Mouse (Mus musculus) cerebellum, postnatal 10 days (tissue): Measurements from ENCODE around the gene Map2.

Experiments used
- DNase-seq, 2 experiments: peaks; one replicate each; pipeline ENCODE4 v3.0.0; 2021; ENCODE audit warnings: mixed read lengths in 2 of 2

The Map2 gene

DNA sequence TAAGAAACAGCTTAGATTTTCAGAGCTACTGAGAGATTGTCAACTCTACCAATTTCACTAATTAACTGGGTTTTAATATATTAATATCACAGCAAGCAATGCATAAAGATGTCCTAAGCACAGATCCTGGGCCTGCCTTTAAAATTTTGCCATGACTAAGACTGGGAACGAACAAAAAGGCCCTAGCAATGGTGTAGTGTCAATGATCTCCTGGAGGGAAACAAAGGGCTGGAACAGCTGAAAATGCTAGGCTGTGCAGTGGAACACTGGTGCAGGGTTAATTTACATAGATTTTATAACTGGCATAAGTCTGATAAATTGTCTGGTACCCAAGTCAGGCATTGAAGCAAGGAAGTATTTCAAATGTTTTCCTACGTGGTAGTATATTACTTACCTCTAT lies 220.8 kb downstream of the Map2 start:
- no peak for DNase-seq

DNA sequence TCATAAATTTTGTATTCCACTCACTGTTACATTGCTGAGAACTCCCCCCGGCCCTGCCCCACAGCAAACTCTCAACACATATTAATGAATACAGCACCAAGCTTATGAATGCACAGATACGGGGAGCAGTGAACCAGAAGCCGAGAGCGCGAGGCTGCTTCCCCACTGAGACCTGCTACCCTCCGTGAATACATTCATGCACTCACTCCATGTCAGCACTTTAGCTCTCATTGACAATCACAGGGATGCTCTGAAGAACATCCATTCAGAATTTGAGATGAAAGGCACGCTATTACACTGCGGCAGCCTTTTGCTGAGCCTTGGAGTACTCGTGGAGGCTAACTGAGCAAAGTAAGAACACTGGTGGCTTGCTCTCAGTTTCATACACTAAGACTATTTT lies 226.8 kb downstream of the Map2 start:
- DNase-seq: no peak

DNA sequence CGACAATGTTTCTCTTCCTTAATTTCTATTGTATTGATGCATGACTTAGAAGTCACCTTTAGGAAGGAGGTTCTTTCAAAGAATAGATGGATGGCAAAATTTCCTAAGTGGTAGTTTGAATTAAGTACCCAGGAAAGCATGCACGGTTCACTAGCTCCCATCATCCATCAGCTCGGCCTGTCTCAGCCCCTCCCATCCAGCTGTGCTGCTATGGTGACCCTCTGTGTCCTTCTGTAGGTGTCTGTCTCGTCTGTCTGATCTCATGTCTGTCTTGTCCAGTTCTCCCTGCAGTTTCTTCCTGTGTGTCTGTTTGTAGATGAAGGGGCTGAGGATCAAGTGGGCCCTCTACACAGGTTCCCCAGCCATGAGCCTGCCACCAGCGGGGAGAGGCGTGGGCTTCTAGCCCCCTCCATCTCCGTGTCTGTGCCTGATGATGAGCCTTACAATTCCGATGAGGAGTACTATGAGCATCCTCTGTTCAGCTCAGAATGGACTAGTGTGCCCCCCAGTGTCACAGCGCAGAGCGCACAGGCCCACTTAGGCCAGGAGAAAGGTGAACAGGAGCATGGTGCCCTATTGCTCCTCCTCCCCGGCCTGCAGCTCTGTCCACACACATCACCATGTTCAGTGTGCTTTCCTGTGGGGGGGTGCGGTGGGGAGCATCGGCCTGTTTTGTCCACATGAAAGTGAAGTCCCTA lies 232.3 kb downstream of the Map2 start:
- DNase-seq: peak; percentile 64 to 67

DNA sequence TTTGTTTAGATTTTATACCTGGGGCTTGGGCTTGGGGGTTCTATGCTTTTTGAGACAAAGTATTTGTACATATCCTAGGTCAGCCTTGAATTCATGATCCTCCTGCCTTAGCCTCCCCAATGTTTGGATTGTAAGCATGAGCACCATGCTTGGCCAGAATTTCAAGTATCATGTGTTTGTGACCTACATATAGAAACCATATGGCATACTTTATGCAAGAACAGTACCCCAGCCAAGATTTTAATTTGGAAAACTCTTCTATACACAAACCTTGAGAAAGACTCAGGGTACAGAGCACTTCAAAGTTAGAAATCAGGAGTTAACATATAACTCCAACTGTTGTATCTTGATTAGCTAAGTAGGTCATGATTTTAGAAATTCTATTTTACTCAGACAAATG lies 243.3 kb downstream of the Map2 start:
- no peak for DNase-seq

DNA sequence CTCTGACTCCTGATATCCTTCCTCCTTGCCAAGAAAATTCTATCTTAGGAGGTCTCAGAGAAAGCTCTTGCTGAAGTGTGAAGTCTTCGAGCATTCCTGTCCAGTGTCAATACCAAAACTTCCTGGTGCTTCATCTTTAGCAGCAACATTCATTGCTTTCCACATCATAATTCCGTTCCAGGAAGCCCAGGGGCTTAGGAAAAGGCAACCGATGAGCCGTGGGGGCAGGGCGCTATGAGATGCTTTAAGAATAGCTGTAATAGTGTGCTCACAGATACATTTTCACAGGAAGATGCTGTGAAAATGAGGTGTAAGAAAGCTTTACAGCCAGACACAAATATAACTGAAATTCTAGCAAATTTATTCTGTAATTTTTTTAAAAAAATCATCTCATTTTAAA lies 251.0 kb downstream of the Map2 start:
- DNase-seq: no peak

DNA sequence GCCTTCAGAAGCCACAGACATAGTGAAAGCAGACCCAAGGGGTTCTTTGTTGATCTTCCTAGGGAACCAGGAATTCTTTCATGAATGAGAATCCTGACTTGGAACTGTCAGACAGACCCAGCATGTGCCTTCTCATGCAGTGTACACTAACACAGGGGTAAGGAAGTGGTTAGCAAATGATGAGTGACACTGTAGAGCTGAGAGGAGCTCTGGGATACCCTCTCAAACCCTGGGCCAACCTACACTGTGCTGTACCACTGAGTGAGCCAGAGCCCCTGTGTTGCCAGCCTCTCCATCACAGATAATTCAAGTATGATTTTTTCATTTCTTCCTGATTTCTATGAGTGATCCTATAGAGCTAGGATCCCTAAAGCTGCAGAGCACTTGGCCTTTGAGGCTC lies 255.9 kb downstream of the Map2 start:
- DNase-seq: no peak

DNA sequence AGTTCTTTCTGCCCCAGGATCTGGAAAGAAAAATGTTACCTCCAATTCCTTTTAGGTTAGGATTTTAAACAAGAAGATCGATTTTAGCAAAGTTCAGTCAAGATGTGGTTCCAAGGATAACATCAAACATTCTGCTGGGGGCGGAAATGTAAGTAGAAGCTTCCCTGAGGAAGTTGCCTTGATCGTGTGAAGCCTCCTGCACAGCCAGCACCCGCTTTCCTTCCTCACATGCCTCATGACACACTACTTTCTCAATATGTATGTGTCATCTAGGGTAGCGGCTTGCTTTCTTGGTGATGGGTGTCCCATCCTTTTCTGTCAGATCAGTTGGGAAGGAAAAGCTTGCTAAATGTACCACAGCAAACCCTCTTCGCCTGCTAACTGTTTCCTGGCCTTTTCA lies 256.4 kb downstream of the Map2 start:
- no peak for DNase-seq

DNA sequence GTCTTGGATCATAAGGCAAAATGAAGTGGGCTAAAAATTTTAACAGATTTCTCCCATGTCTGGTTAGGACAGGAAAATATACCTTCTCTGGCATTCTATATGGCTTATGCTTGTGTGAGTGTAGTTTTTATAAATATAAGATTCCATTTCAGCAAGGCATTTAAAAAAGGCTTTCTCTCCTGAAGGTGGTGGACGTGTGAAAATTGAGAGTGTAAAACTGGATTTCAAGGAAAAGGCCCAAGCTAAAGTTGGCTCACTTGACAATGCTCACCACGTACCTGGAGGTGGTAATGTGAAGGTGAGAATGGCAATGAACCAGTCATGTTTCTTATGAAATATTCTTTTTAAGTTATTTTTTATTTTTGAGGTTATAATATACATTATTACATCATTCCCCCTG lies 263.0 kb downstream of the Map2 start:
- no peak for DNase-seq

DNA sequence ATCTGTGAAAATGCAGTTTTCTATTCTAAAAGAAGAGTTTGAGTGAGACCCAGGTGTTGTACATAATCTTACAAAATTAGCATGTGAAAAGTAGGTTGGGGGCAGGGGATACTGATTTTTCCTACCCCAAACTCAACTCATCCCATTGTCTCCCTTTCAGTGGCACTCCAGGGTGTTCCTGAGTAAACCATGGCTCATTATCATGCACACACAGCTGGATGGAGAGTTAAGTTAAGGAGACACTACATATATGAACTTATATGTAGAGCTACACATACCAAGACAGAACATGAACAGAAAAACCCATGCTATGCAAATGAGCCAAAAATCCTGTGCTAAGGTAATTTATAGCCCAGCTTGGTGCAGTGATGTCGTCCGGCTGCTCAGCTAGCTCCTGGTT lies 267.8 kb downstream of the Map2 start:
- DNase-seq: no peak

DNA sequence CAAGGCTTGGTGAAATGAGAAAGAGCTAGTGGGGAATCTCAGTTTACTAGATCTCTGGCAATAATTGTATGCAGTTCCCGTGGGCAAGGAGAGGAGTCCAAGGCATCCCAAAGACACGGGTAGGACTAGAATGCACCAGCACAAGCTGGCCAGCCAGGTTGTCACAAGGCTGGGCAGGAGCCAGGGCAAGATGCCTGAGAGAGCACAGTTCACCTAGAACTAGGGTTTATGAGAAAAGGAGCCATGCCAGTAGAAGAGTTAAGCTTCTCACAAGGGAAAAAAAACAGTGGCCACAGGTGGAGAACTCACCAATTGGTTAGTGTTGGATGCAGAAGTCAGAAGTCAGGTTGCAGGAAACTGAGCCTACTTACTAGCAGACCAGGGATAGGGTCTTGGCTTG lies 274.4 kb downstream of the Map2 start:
- DNase-seq: peak; percentile 41 to 54

DNA sequence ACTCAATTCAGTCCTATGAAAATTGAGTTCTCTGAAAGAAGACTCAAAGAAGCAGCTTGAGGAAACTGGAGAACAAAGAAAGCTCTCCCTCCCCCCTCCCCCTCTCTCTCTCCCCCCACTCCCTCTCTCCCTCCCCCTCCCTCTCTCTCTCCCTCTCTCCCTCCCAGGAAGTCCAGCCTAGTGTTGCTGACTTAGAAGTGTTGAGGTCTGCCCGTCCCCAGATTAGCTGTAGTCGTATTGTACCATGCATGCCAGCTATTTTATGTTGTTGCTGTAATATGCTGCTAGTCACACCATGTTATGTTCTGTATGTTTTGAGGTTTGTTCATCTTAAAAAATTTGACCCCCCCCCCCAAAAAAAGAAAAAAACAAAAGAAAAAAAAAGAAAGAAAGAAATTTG lies 281.5 kb downstream of the Map2 start:
- no peak for DNase-seq

DNA sequence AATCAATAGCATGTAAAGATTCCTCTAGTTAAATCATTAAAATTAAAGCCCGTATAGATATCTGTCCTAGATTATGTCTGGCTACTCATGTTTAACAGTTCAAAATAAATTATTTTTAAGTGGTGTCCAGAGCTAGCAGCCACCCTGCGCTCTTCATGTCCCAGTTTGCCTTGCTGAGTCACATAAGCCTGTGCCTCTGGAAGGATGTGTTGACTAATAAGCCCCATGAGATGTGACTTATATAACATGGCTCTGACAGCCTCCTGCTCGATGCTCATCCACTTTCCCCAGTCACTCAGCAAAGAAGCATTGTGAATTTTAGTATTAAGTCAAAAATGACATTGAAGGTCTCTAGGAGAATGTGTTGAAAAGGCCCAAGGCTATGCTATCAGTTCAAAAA lies 282.7 kb downstream of the Map2 start:
- DNase-seq: no peak

DNA sequence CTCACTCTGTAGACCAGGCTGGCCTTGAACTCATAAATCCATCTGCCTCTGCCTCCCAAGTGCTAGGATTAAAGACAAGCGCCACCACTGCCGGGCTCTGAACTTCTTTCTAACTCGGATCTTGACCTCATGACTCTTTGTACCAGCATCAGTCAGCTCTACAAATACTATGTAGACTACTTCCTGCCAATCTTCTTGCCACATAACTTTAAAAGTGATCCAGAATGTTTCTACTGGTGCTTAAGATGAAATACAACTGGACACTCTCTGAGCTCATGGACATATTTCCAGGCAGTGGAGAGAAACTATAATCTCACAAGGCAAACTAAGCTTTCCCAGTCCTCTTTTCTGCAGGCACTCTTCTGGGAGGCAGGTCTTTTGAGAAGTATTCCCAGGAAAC lies 284.3 kb downstream of the Map2 start:
- no peak for DNase-seq

DNA sequence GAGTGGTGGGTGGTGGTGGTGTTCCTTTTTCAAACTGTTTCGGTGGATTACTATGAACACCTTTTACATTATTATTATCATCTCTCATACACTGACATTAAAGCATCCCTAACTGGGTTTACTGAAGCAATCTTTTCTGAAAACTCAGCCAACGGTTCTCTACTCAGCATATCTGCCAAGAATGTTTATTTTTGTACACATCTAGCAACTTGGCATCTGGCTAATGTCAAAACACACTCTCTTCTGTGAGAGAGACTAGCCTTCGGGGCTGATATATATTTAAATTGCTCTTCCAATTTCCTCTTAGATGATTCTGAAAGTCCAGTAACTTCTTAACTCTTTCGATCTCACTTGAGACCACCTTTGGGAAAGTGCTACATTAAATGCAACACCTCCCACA lies 285.8 kb downstream of the Map2 start:
- no peak for DNase-seq

DNA sequence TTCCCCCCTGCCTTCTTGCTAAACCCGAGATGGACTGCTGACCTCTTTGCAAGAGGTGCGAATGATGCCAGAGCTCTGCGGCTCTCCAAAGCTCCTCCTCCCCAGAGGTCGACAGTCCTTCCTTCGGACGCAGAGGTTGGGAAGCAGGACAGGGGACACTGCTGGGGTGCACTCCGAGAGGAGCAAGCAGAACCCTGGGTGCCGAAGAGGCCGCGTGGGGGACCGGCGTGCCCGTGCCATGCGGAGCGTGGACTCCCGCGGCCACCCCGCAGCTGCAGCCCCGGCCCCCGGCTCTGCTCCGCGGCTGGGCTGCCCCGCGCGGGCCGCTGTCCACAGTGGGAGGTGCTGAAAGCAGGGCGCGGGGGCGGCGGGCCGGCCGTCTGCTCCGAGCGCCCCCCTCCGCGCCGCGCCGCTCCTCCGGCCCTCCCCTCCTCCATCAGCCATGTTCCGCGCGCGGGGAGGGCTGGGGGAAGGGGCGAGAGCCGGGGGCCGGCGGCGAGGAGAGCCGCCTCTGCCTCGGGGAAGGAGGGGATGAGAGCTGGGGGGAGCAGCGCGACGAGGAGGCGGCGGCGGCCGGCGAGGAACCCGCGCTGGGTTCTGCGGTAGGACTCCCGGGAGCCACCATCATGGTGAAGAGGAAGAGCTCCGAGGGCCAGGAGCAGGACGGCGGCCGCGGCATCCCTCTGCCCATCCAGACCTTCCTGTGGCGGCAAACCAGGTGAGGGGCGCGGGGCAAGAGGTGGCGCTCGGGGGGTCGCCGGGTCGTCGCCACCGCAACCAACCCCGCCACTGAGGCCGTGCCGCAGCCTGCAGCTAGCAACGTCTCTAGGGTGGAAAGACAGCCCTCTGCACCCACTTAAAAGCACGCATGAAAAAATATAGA lies 293.0 kb downstream of the Map2 start, which contains the start of gene Unc80:
Gene Unc80, plus strand, starts transcription at position 547 of the 883 bp plus-strand sequence.
- peak; percentile 79 to 85 for DNase-seq

DNA sequence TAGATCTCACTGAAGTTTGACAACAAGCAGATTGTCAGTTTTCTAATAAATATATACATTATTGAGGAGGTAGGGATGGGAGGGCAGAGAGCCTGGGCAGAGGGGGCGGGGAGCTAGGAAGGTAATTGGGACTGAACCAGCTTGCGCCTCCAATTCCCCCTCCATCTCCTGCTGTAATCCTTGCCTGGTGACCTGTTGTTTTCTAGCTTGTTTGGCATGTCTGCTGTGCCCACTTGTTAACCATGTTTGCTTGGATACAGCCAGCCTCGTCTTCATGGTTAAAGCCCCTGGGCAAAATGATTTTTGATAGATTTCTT lies 293.6 kb downstream of the Map2 start:
- DNase-seq: peak; percentile 72 to 73

DNA sequence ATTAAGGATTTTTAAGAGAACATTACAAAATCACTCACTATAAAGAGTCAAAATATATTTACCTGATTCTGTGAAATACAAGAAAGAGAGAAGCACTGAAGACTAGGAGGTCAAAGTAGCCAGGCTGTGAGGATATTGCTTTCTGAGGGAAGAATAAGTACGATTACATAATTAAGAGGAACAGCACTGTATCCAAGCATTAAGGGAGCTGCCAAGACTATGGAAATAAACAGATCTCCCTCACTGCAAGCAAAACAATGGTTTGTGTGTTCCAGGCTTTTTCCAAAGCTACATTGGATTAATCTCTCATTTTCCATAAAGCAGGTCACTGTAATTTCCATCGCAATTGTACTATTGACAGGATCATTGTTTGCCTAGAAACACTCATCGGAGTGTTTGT lies 307.7 kb downstream of the Map2 start:
- no peak for DNase-seq
